Mouse (Mus musculus) cerebellum, adult 2 months (tissue): Measurements from ENCODE around the gene Slc39a11. TPM values are rescaled to one million over a fixed set of nuclear protein-coding genes. Genes with fewer than 3 reads are reported as not detected.

Experiments used
- DNase-seq, 2 experiments: peaks; one replicate each; pipeline ENCODE4 v3.0.0; 2021
- H3K27ac ChIP-seq: fragments of 200-500 bp; 2 replicates; pipeline ENCODE4 v1.5.1; 2012; ENCODE audit warnings: low read length, control low read depth, inconsistent platforms; ENCODE audit not compliant: insufficient read depth
- H3K27me3 ChIP-seq: fragments of 200-500 bp; 2 replicates; pipeline ENCODE4 v1.6.1; 2012; ENCODE audit warnings: inconsistent platforms, mild to moderate bottlenecking, low read length, moderate library complexity; ENCODE audit not compliant: control insufficient read depth, insufficient read depth
- H3K4me1 ChIP-seq: fragments of 200-500 bp; 2 replicates; pipeline ENCODE4 v1.6.1; 2011; ENCODE audit warnings: low read length; ENCODE audit not compliant: control insufficient read depth, insufficient read depth
- H3K4me3 ChIP-seq: fragments of 200-500 bp; replicated peaks from 2 replicates; pipeline ENCODE3; 2011; ENCODE audit warnings: mild to moderate bottlenecking, low read depth, low read length, control low read depth; ENCODE audit not compliant: insufficient read depth
- CTCF ChIP-seq: fragments of 200-500 bp; IDR thresholded peaks from 2 replicates; pipeline ENCODE4 v1.5.1; 2011; ENCODE audit warnings: low read depth, mild to moderate bottlenecking, control low read depth, low read length, moderate library complexity, borderline replicate concordance; ENCODE audit not compliant: insufficient read depth
- POLR2A ChIP-seq: fragments of 200-500 bp; IDR thresholded peaks from 2 replicates; pipeline ENCODE4 v1.6.1; 2011; ENCODE audit warnings: low read length, control low read depth, borderline replicate concordance; ENCODE audit not compliant: insufficient read depth
- WGBS: fragments of 180-500 bp; shearing (Covaris S2); methylation state at CpG from one replicate; pipeline ENCODE4 v1.1.7; 2018; 5-methylcytosine and 5-hydroxymethylcytosine counted together
- polyA plus RNA-seq: library from polyadenylated mRNA; depleted of rRNA; stranded (reverse); fragments of >200 nt; gene quantifications from 2 replicates; pipeline ENCODE4 v1.2.3, GENCODE M21; 2012

Gene Slc39a11
- polyA plus RNA-seq, 1 experiment = 14.1 TPM

- peaks cover 48% of the 10 kb centered on the region for H3K4me1 ChIP-seq
- H3K27ac ChIP-seq = peak overlapping the region; percentile 59
- no peaks in the 10 kb centered on the region for H3K27me3 ChIP-seq
- WGBS = 5% methylated on average over 4 of the region's 4 CpGs
- peak in 1 of 2 experiments; percentile 31 for DNase-seq
- no peak overlapping the region for H3K4me3 ChIP-seq
- TF ChIP-seq POLR2A = no peak
These were observed 7.3 kb upstream of the Slc39a11 start for GRCm38 (mm10) chr11:113657221-113657620.

GRCm38 (mm10) chr11:113656511-113656932 lies 6.6 kb upstream of the Slc39a11 start:
- peaks cover 47% of the 10 kb centered on the region for H3K4me1 ChIP-seq
- H3K27ac ChIP-seq = peak overlapping the region; percentile 72
- no peaks in the 10 kb centered on the region for H3K27me3 ChIP-seq
- WGBS = 10% methylated on average over 8 of the region's 8 CpGs
- H3K4me3 ChIP-seq = no peak overlapping the region
- TF ChIP-seq POLR2A = no peak
- DNase-seq = peak; percentile 93 to 99

- no peaks in the 10 kb centered on the region for H3K27me3 ChIP-seq
These were observed 4.8 kb upstream of the Slc39a11 start for GRCm38 (mm10) chr11:113654561-113655270.

GRCm38 (mm10) chr11:113654105-113654504 lies 4.2 kb upstream of the Slc39a11 start:
- TF ChIP-seq POLR2A (no peak), CTCF (no peak)
- no peak overlapping the region for H3K27ac ChIP-seq

More at GRCm38 (mm10) chr11:113654561-113655270, 4.8 kb upstream of the Slc39a11 start:
- peaks cover 40% of the 10 kb centered on the region for H3K4me1 ChIP-seq
- WGBS = 39% methylated on average over 18 of the region's 18 CpGs
- no peak overlapping the region for H3K27ac ChIP-seq
- no peak overlapping the region for H3K4me3 ChIP-seq
- no peak for DNase-seq
- TF ChIP-seq CTCF (no peak), POLR2A (no peak)

GRCm38 (mm10) chr11:113652516-113652915 lies 2.6 kb upstream of the Slc39a11 start:
- no peak overlapping the region for H3K4me3 ChIP-seq
- no peak overlapping the region for H3K27ac ChIP-seq
- DNase-seq = no peak
- no peaks in the 10 kb centered on the region for H3K27me3 ChIP-seq
- TF ChIP-seq CTCF = no peak
- no peak for TF ChIP-seq POLR2A
- peaks cover 44% of the 10 kb centered on the region for H3K4me1 ChIP-seq
- 85% methylated on average over 6 of the region's 6 CpGs for WGBS

More at GRCm38 (mm10) chr11:113654105-113654504, 4.2 kb upstream of the Slc39a11 start:
- Histone ChIP-seq H3K27me3 (no peaks in the 10 kb centered on the region), H3K4me3 (no peak overlapping the region), H3K4me1 (peaks cover 40% of the 10 kb centered on the region)
- WGBS = 69% methylated on average over 15 of the region's 15 CpGs
- no peak for DNase-seq

GRCm38 (mm10) chr11:113651907-113652273 lies 2.0 kb upstream of the Slc39a11 start:
- DNase-seq = peak; percentile 56 to 58
- no peak for TF ChIP-seq POLR2A
- TF ChIP-seq CTCF = peak; percentile 38; the same call in 1 of the 2 replicates
- WGBS = 41% methylated on average over 8 of the region's 8 CpGs

GRCm38 (mm10) chr11:113651206-113651906 lies 1.5 kb upstream of the Slc39a11 start:
- Histone ChIP-seq H3K27me3 (no peaks in the 10 kb centered on the region), H3K4me3 (peak overlapping the region; percentile 32), H3K4me1 (peaks cover 32% of the 10 kb centered on the region), H3K27ac (peak overlapping the region; percentile 20; the same call in 1 of the 2 replicates)
- TF ChIP-seq CTCF (no peak), POLR2A (no peak)
- WGBS = 34% methylated on average over 22 of the region's 22 CpGs
- peak in 1 of 2 experiments; percentile 72 for DNase-seq

More at GRCm38 (mm10) chr11:113651907-113652273, 2.0 kb upstream of the Slc39a11 start:
- Histone ChIP-seq H3K4me1 (peaks cover 38% of the 10 kb centered on the region), H3K27ac (no peak overlapping the region), H3K4me3 (no peak overlapping the region), H3K27me3 (no peaks in the 10 kb centered on the region)
